Mouse (Mus musculus) midbrain, postnatal 0 days (tissue): ENCODE measurements around the gene Trim16. TPM values are rescaled to one million over a fixed set of nuclear protein-coding genes. Genes with fewer than 3 reads are reported as not detected.

ENCODE experiments used
- ATAC-seq: fragments of 200-750 bp; cut with Nextera tagmentation; 2 replicates; pipeline ENCODE4 v1.8.0; 2017; ENCODE audit warnings: moderate number of reproducible peaks, mild to moderate bottlenecking, moderate TSS enrichment, moderate library complexity; ENCODE audit not compliant: low FRiP score
- DNase-seq: peaks from one replicate; pipeline ENCODE4 v3.0.0-alpha.2; 2015; ENCODE audit warnings: low spot score
- H3K27ac ChIP-seq: fragments of 300-500 bp; sonication (generic); 2 replicates; pipeline ENCODE4 v1.5.1; 2014; ENCODE audit warnings: low read depth, mild to moderate bottlenecking, low read length, mixed read lengths
- H3K27me3 ChIP-seq: fragments of 300-500 bp; sonication (generic); 2 replicates; pipeline ENCODE4 v1.6.1; 2014; ENCODE audit warnings: low read length, control low read depth, mixed read lengths; ENCODE audit not compliant: insufficient read depth
- H3K36me3 ChIP-seq: fragments of 300-500 bp; sonication (generic); 2 replicates; pipeline ENCODE4 v1.6.1; 2014; ENCODE audit warnings: low read length, control low read depth, mixed read lengths; ENCODE audit not compliant: insufficient read depth
- H3K4me1 ChIP-seq: fragments of 300-500 bp; sonication (generic); 2 replicates; pipeline ENCODE4 v1.6.1; 2014; ENCODE audit warnings: mild to moderate bottlenecking, control low read depth, antibody characterized with exemption, low read length, mixed read lengths; ENCODE audit not compliant: insufficient read depth
- H3K4me2 ChIP-seq: fragments of 300-500 bp; sonication (generic); 2 replicates; pipeline ENCODE4 v1.6.1; 2014; ENCODE audit warnings: low read depth, mild to moderate bottlenecking, low read length, mixed read lengths; ENCODE audit not compliant: poor library complexity, severe bottlenecking
- H3K4me3 ChIP-seq: fragments of 300-500 bp; sonication (generic); 2 replicates; pipeline ENCODE4 v1.5.1; 2014; ENCODE audit warnings: low read depth, mild to moderate bottlenecking, low read length, moderate library complexity
- H3K9ac ChIP-seq: fragments of 300-500 bp; sonication (generic); replicated peaks from 2 replicates; pipeline ENCODE4 v1.6.1; 2014; ENCODE audit warnings: mild to moderate bottlenecking, low read length, moderate library complexity, mixed read lengths; ENCODE audit not compliant: poor library complexity, severe bottlenecking
- H3K9me3 ChIP-seq: fragments of 300-500 bp; sonication (generic); 2 replicates; pipeline ENCODE4 v1.6.1; 2016; ENCODE audit warnings: low read length, control low read depth
- CTCF ChIP-seq: IDR thresholded peaks from 2 replicates; pipeline ENCODE4 v1.5.1; 2016; ENCODE audit warnings: antibody characterized with exemption, mild to moderate bottlenecking
- WGBS: fragments of 180-500 bp; shearing (Covaris S2); extraction: QIAGEN DNeasy Blood & Tissue Kit; methylation state at CpG from one replicate; pipeline ENCODE4 v1.1.7; 2014; 5-methylcytosine and 5-hydroxymethylcytosine counted together
- polyA plus RNA-seq: library from polyadenylated mRNA; unstranded; fragments of >200 nt; fragmentation: Nextera tagmentation; extraction: Ambion mirVana; gene quantifications from 2 replicates; pipeline ENCODE4 v1.2.1, GENCODE M21; 2015
- total RNA-seq: library from RNA; depleted of rRNA; stranded (reverse); fragments of >200 nt; gene quantifications from 2 replicates; pipeline ENCODE4 v1.2.3, GENCODE M21; 2014; rRNA removed

The Trim16 gene
- total RNA-seq (5.8 and 7.1 TPM in 2 replicates), polyA plus RNA-seq (5.8 and 6.2 TPM in 2 replicates)

- 9% methylated on average over 15 of the region's 15 CpGs for WGBS
- peak; percentile 82 for DNase-seq
Observed at GRCm38 (mm10) chr11:62820059-62820541, at the start of gene Trim16. Gene Trim16, plus strand, starts transcription at chr11:62820231.

GRCm38 (mm10) chr11:62776510-62776909 lies 43.5 kb upstream of the Trim16 start:
- DNase-seq, result no peak
- H3K4me1 ChIP-seq, result no peaks in the 10 kb centered on the region
- H3K9me3 ChIP-seq, result peaks cover 34% of the 10 kb centered on the region
- no peaks in the 10 kb centered on the region for H3K27me3 ChIP-seq
- no peak overlapping the region for H3K4me2 ChIP-seq
- peaks cover 26% of the 10 kb centered on the region for H3K36me3 ChIP-seq
- WGBS, result 96% methylated on average over 7 of the region's 7 CpGs
- TF ChIP-seq CTCF, result no peak
- H3K4me3 ChIP-seq, result no peak overlapping the region
- no peak overlapping the region for H3K9ac ChIP-seq
- ATAC-seq, result no peak
- no peak overlapping the region for H3K27ac ChIP-seq

More at GRCm38 (mm10) chr11:62820059-62820541, at the start of gene Trim16:
- TF ChIP-seq CTCF, result no peak
- Histone ChIP-seq H3K4me2 (peak within 1 kb of the TSS; percentile 78), H3K27ac (no peak within 1 kb of the TSS), H3K36me3 (no peaks in the 10 kb centered on the region), H3K4me3 (peak within 1 kb of the TSS; percentile 44), H3K9ac (peak within 1 kb of the TSS; percentile 42), H3K9me3 (no peaks in the 10 kb centered on the region), H3K4me1 (peaks cover 3% of the 10 kb centered on the region; the same call in 1 of the 2 replicates), H3K27me3 (no peaks in the 10 kb centered on the region)
- peak; percentile 41; the same call in 1 of the 2 replicates for ATAC-seq

- Histone ChIP-seq H3K4me3 (peak within 1 kb of the TSS; percentile 56), H3K27me3 (no peaks in the 10 kb centered on the region), H3K4me1 (no peaks in the 10 kb centered on the region), H3K36me3 (peaks cover 11% of the 10 kb centered on the region), H3K9ac (peak within 1 kb of the TSS; percentile 69), H3K4me2 (peak within 1 kb of the TSS; percentile 95), H3K9me3 (no peaks in the 10 kb centered on the region), H3K27ac (peak within 1 kb of the TSS; percentile 82)
- DNase-seq (peak; percentile 98), ATAC-seq (peak; percentile 95)
- 0 out of 2 replicates have a peak, but pooled peaks have one; percentile 2 for TF ChIP-seq CTCF
- WGBS, result 4% methylated on average over 34 of the region's 34 CpGs
Observed at GRCm38 (mm10) chr11:62788935-62789616, 31.0 kb upstream of the Trim16 start, which contains the start of gene Zfp286. Gene Zfp286, minus strand, starts transcription at chr11:62789462.

- Histone ChIP-seq H3K27ac (peak overlapping the region; percentile 82), H3K9me3 (no peaks in the 10 kb centered on the region), H3K4me3 (peak overlapping the region; percentile 56), H3K9ac (0 out of 2 replicates have a peak overlapping the region, but pooled peaks have one; percentile 69), H3K27me3 (no peaks in the 10 kb centered on the region), H3K36me3 (peaks cover 6% of the 10 kb centered on the region; the same call in 1 of the 2 replicates), H3K4me1 (no peaks in the 10 kb centered on the region), H3K4me2 (peak overlapping the region; percentile 95)
- no peak for DNase-seq
- TF ChIP-seq CTCF, result no peak
- WGBS, result 49% methylated on average over 3 of the region's 3 CpGs
- no peak for ATAC-seq
Observed at GRCm38 (mm10) chr11:62789617-62789936, 30.5 kb upstream of the Trim16 start.

- Histone ChIP-seq H3K4me2 (no peak overlapping the region), H3K27ac (no peak overlapping the region), H3K9me3 (no peaks in the 10 kb centered on the region), H3K4me3 (no peak overlapping the region), H3K4me1 (no peaks in the 10 kb centered on the region), H3K27me3 (no peaks in the 10 kb centered on the region), H3K36me3 (no peaks in the 10 kb centered on the region), H3K9ac (no peak overlapping the region)
- 62% methylated on average over 13 of the region's 13 CpGs for WGBS
- ATAC-seq, result no peak
- TF ChIP-seq CTCF, result no peak
- no peak for DNase-seq
Observed at GRCm38 (mm10) chr11:62804119-62804518, 15.9 kb upstream of the Trim16 start.

GRCm38 (mm10) chr11:62807965-62808364 lies 12.1 kb upstream of the Trim16 start:
- Histone ChIP-seq H3K27me3 (no peaks in the 10 kb centered on the region), H3K27ac (no peak overlapping the region), H3K36me3 (no peaks in the 10 kb centered on the region), H3K9ac (no peak overlapping the region), H3K4me1 (no peaks in the 10 kb centered on the region), H3K4me3 (no peak overlapping the region), H3K4me2 (no peak overlapping the region), H3K9me3 (no peaks in the 10 kb centered on the region)
- WGBS, result 82% methylated on average over 2 of the region's 2 CpGs
- TF ChIP-seq CTCF, result no peak
- ATAC-seq (no peak), DNase-seq (no peak)
